Mouse (Mus musculus) heart, postnatal 4 days (tissue): ENCODE measurements around the gene Ocm. TPM values are rescaled to one million over a fixed set of nuclear protein-coding genes. Genes with fewer than 3 reads are reported as not detected.

Experiments used
- DNase-seq: peaks from one replicate; pipeline ENCODE4 v3.0.0; 2021
- total RNA-seq, 2 experiments: library from RNA; stranded (reverse); gene quantifications; 2 replicates each; pipeline ENCODE4 v1.2.3; 2021

Ocm gene
- total RNA-seq, 2 experiments from 2014 or later: not detected

- DNase-seq: no peak
Observed at GRCm38 (mm10) chr5:143999409-143999808, 27.1 kb downstream of the Ocm start.

- no peak for DNase-seq
Observed at GRCm38 (mm10) chr5:143994632-143995365, 31.7 kb downstream of the Ocm start.

- DNase-seq: no peak
Observed at GRCm38 (mm10) chr5:143993849-143994248, 32.6 kb downstream of the Ocm start.

GRCm38 (mm10) chr5:143993260-143993659 is 33.2 kb downstream of the Ocm start:
- DNase-seq: no peak

- DNase-seq: no peak
Observed at GRCm38 (mm10) chr5:143992661-143993060, 33.8 kb downstream of the Ocm start.

- no peak for DNase-seq
Observed at GRCm38 (mm10) chr5:143990086-143990485, 36.4 kb downstream of the Ocm start.

GRCm38 (mm10) chr5:143989046-143989445 is 37.4 kb downstream of the Ocm start:
- DNase-seq: peak; percentile 41

- no peak for DNase-seq
Observed at GRCm38 (mm10) chr5:143987596-143987995, 38.9 kb downstream of the Ocm start.

- no peak for DNase-seq
Observed at GRCm38 (mm10) chr5:143985381-143985780, 41.1 kb downstream of the Ocm start.

- no peak for DNase-seq
Observed at GRCm38 (mm10) chr5:143982361-143982760, 44.1 kb downstream of the Ocm start.

- no peak for DNase-seq
Observed at GRCm38 (mm10) chr5:143980858-143981257, 45.6 kb downstream of the Ocm start.

- DNase-seq: no peak
Observed at GRCm38 (mm10) chr5:143976726-143977431, 49.6 kb downstream of the Ocm start.

GRCm38 (mm10) chr5:143976232-143976631 is 50.2 kb downstream of the Ocm start:
- DNase-seq: no peak

- DNase-seq: no peak
Observed at GRCm38 (mm10) chr5:143975631-143975933, 50.9 kb downstream of the Ocm start.

- peak; percentile 71 for DNase-seq
Observed at GRCm38 (mm10) chr5:143974931-143975630, 51.4 kb downstream of the Ocm start.

- no peak for DNase-seq
Observed at GRCm38 (mm10) chr5:143972628-143973027, 53.8 kb downstream of the Ocm start.

Other genes with a start within 250 kb of the Ocm start
- gene Eif2ak1, start 208.9 kb downstream of the Ocm start, total RNA-seq: 10 to 100 TPM; 20.0 to 20.7 TPM
- under 1 TPM in 1 of 2 experiments, not detected in 1; 0.24 TPM for gene Ankrd61, start 129.0 kb downstream of the Ocm start, total RNA-seq
- 10 to 100 TPM; 43.6 to 45.8 TPM for gene Aimp2, start 116.8 kb downstream of the Ocm start, total RNA-seq
- 10 to 100 TPM; 12.1 to 12.7 TPM for gene Pms2, start 116.7 kb downstream of the Ocm start, total RNA-seq
- gene Gm42421, start 98.5 kb downstream of the Ocm start, total RNA-seq: 1 to 10 TPM in 1 of 2 experiments, under 1 TPM in 1; 0.74 to 1.0 TPM
- under 1 TPM; 0.33 to 0.38 TPM for gene Rsph10b, start 93.6 kb downstream of the Ocm start, total RNA-seq
- gene Ccz1, start 11.8 kb downstream of the Ocm start, total RNA-seq: 10 to 100 TPM; 43.1 to 43.8 TPM
- 10 to 100 TPM; 19.0 to 20.8 TPM for gene Lmtk2, start 73.8 kb upstream of the Ocm start, total RNA-seq
- under 1 TPM; 0.07 TPM for gene Bhlha15, start 163.6 kb upstream of the Ocm start, total RNA-seq
- gene Tecpr1, start 196.9 kb upstream of the Ocm start, total RNA-seq: 10 to 100 TPM; 24.1 to 26.0 TPM
- gene Bri3, start 217.8 kb upstream of the Ocm start, total RNA-seq: 100 to 1,000 TPM; 180 to 221 TPM